Comparison of ENCODE assay signal across 22 mouse cellular contexts in genomic region chr13:107394451-107394850, GRCm38 (mm10).
"Had no signal": no experiment of that assay in that cellular context is flagged by ENCODE, and none has a peak within 500 bp of the region (broad histone marks: within the 10 kb centered on the region; RNA-seq: fewer than 3 reads in every experiment).

No protein-coding gene starts in this region.

- H3K4me1 ChIP-seq: limb, embryonic 13.5 days; liver, embryonic 12.5 days; liver, embryonic 15.5 days; midbrain, embryonic 10.5 days; midbrain, embryonic 13.5 days; neural tube, embryonic 13.5 days; stomach, embryonic 15.5 days had no signal

- ATAC-seq: intestine, embryonic 16.5 days; liver, embryonic 12.5 days; midbrain, embryonic 13.5 days; midbrain, embryonic 16.5 days had no signal

- H3K9me3 ChIP-seq: limb, embryonic 10.5 days; limb, embryonic 13.5 days; liver, embryonic 12.5 days; liver, embryonic 15.5 days; megakaryocyte, embryonic 14.5 days; midbrain, embryonic 10.5 days; midbrain, embryonic 13.5 days; stomach, embryonic 15.5 days had no signal

- H3K27ac ChIP-seq: kidney, postnatal 0 days; layer of hippocampus, adult 2 months; limb, embryonic 10.5 days; limb, embryonic 13.5 days; liver, embryonic 12.5 days; liver, embryonic 15.5 days; midbrain, embryonic 10.5 days; midbrain, embryonic 13.5 days; neural tube, embryonic 13.5 days; stomach, embryonic 15.5 days had no signal

- H3K4me2 ChIP-seq: limb, embryonic 13.5 days; liver, embryonic 12.5 days; liver, embryonic 15.5 days; midbrain, embryonic 13.5 days; neural tube, embryonic 13.5 days; stomach, embryonic 15.5 days had no signal

- H3K9ac ChIP-seq: limb, embryonic 13.5 days; liver, embryonic 12.5 days; liver, embryonic 15.5 days; midbrain, embryonic 13.5 days; neural tube, embryonic 13.5 days; stomach, embryonic 15.5 days had no signal

- H3K4me3 ChIP-seq: layer of hippocampus, adult 2 months; limb, embryonic 10.5 days; limb, embryonic 13.5 days; liver, embryonic 12.5 days; liver, embryonic 15.5 days; megakaryocyte, embryonic 14.5 days; midbrain, embryonic 10.5 days; midbrain, embryonic 13.5 days; myocyte; neural tube, embryonic 13.5 days; stomach, embryonic 15.5 days had no signal

- H3K27me3 ChIP-seq: limb, embryonic 13.5 days; liver, embryonic 12.5 days; liver, embryonic 15.5 days; megakaryocyte, embryonic 14.5 days; midbrain, embryonic 13.5 days; neural tube, embryonic 13.5 days; stomach, embryonic 15.5 days had no signal

- H3K36me3 ChIP-seq: limb, embryonic 10.5 days; limb, embryonic 13.5 days; liver, embryonic 12.5 days; liver, embryonic 15.5 days; midbrain, embryonic 10.5 days; midbrain, embryonic 13.5 days; neural tube, embryonic 13.5 days; stomach, embryonic 15.5 days had no signal

- DNase-seq: kidney, adult 18-20 months; layer of hippocampus, adult 9-11 months; liver; lung, adult 2 months; retina, postnatal 1 day; right cerebral cortex, postnatal 25 days; spleen, adult 18-20 months; thymus, postnatal 25 days had no signal
